Mouse (Mus musculus): Measurements from ENCODE around the gene Dhrs7c. TPM values are rescaled to one million over a fixed set of nuclear protein-coding genes. Genes with fewer than 3 reads are reported as not detected.

Dhrs7c gene
- polyA plus RNA-seq, 1 experiment from 2014 or later, result 14.7 TPM

DNA sequence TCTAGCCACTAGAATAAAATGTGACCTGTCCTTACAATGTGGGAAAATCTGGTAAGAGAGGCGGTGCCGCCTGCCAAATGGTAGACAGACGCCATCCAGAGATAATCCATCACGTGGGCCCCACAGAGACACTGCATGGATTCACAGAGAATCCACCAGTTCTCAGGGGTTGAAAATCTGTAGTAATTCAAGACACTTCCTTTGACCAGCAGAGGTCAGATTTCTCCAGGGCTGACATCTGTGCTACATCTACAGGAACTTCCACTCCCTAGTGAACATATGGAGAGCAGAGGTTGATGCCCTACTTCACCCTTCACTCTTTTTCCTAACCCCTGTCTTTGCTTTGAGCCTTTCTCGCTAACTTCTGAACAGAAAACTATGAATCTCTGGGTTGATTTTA lies 67.1 kb downstream of the Dhrs7c start:
- no peak for ATAC-seq (ENCODE audit: insufficient number of reproducible peaks, insufficient read depth, low FRiP score, low read depth)
- WGBS, result 56% methylated on average over 5 of the region's 5 CpGs

More for the DNA sequence above, 67.1 kb downstream of the Dhrs7c start:
- no peak overlapping the region for H3K9ac ChIP-seq (ENCODE audit: low read length)
- H3K27ac ChIP-seq (replicated peaks in 1 of 2; ENCODE audit: control insufficient read depth in 1 of 2, insufficient read depth in 1 of 2, low read depth in 2 of 2, low read length in 2 of 2), result no peak overlapping the region
- H3K4me3 ChIP-seq (ENCODE audit: control insufficient read depth in 1 of 2, insufficient read depth in 1 of 2, low read depth in 1 of 2, low read length in 2 of 2), result no peak overlapping the region
- no peaks in the 10 kb centered on the region for H3K9me3 ChIP-seq (ENCODE audit: control insufficient read depth, low read length)
- peaks cover 8 to 9% of the 10 kb centered on the region in 2 experiments for H3K4me1 ChIP-seq (ENCODE audit: control insufficient read depth in 2 of 2, insufficient read depth in 2 of 2, low read length in 2 of 2)
- H3K4me2 ChIP-seq (ENCODE audit: low read length), result no peak overlapping the region
- H3K27me3 ChIP-seq (ENCODE audit: control insufficient read depth, insufficient read depth, low read length), result no peaks in the 10 kb centered on the region
- H3K36me3 ChIP-seq (ENCODE audit: control insufficient read depth, insufficient read depth, low read length), result no peaks in the 10 kb centered on the region

Other genes starting within 250 kb of the Dhrs7c start
- not detected in 2 replicates for gene Rcvrn, start 102.9 kb upstream of the Dhrs7c start, polyA plus RNA-seq (2014; fragmentation: Nextera tagmentation; extraction: Ambion mirVana)
- gene Glp2r, start 27.0 kb upstream of the Dhrs7c start, polyA plus RNA-seq (2014; fragmentation: Nextera tagmentation; extraction: Ambion mirVana), result not detected in 2 replicates
- not detected in 2 replicates for gene Gsg1l2, start 23.6 kb upstream of the Dhrs7c start, polyA plus RNA-seq (2014; fragmentation: Nextera tagmentation; extraction: Ambion mirVana)
- gene Usp43, start 124.0 kb downstream of the Dhrs7c start, polyA plus RNA-seq (2014; fragmentation: Nextera tagmentation; extraction: Ambion mirVana), result 0.93 and 1.2 TPM in 2 replicates
- not detected in 2 replicates for gene Cfap52, start 167.5 kb downstream of the Dhrs7c start, polyA plus RNA-seq (2014; fragmentation: Nextera tagmentation; extraction: Ambion mirVana)
- gene Stx8, start 168.0 kb downstream of the Dhrs7c start, polyA plus RNA-seq (2014; fragmentation: Nextera tagmentation; extraction: Ambion mirVana), result 61.8 and 62.5 TPM in 2 replicates

Measured in heart, embryonic 14.5 days (tissue).